Mouse (Mus musculus): ENCODE data around the gene Mettl4. TPM values are rescaled to one million over a fixed set of nuclear protein-coding genes. Genes with fewer than 3 reads are reported as not detected.
A peak's percentile ranks its signal among the peaks of the same experiment; 100 is the strongest.
"Not testable (repeated sequence)": the region's sequence is repeated elsewhere in the genome, so short reads cannot be mapped to it uniquely, and the experiment has no call there.

The Mettl4 gene
- polyA plus RNA-seq (2016; fragmentation: Nextera tagmentation; extraction: Ambion mirVana): 28.3 and 29.0 TPM in 2 replicates

GRCm38 (mm10) chr17:94749466-94750135, at the start of gene Mettl4:
TSS of gene Mettl4 (minus strand) at chr17:94750019.
- Histone ChIP-seq H3K27me3 (ENCODE audit: poor library complexity, severe bottlenecking) (no peaks in the 10 kb centered on the region), H3K4me3 (peak within 1 kb of the TSS; percentile 75), H3K9me3 (no peaks in the 10 kb centered on the region), H3K27ac (peak within 1 kb of the TSS; percentile 90), H3K4me1 (peaks cover 26% of the 10 kb centered on the region), H3K36me3 (replicated peaks) (peaks cover 19% of the 10 kb centered on the region)
- peak; percentile 93 for DNase-seq (ENCODE audit: extremely low spot score, low spot score)
- whole genome bisulfite sequencing: under 1% methylated on average over 56 of the region's 56 CpGs

GRCm38 (mm10) chr17:94778871-94779482, 29.2 kb upstream of the Mettl4 start:
- H3K27ac ChIP-seq: no peak overlapping the region
- peaks cover 27% of the 10 kb centered on the region for H3K36me3 ChIP-seq (replicated peaks)
- H3K4me3 ChIP-seq: no peak overlapping the region
- no peak for DNase-seq (ENCODE audit: extremely low spot score, low spot score)
- H3K9me3 ChIP-seq: no peaks in the 10 kb centered on the region
- WGBS: 93% methylated on average over 2 of the region's 2 CpGs
- H3K4me1 ChIP-seq: no peaks in the 10 kb centered on the region
- no peaks in the 10 kb centered on the region for H3K27me3 ChIP-seq (ENCODE audit: poor library complexity, severe bottlenecking)

- Histone ChIP-seq H3K36me3 (replicated peaks) (peaks cover 95% of the 10 kb centered on the region), H3K9me3 (no peaks in the 10 kb centered on the region), H3K4me1 (no peaks in the 10 kb centered on the region), H3K27me3 (ENCODE audit: poor library complexity, severe bottlenecking) (no peaks in the 10 kb centered on the region), H3K27ac (no peak overlapping the region), H3K4me3 (no peak overlapping the region)
- DNase-seq (ENCODE audit: extremely low spot score, low spot score): no peak
- 92% methylated on average over 2 of the region's 2 CpGs for WGBS
Observed at GRCm38 (mm10) chr17:94768491-94768890, 18.7 kb upstream of the Mettl4 start.

- Histone ChIP-seq H3K4me3 (no peak overlapping the region), H3K27me3 (ENCODE audit: poor library complexity, severe bottlenecking) (no peaks in the 10 kb centered on the region), H3K36me3 (replicated peaks) (peaks cover 95% of the 10 kb centered on the region), H3K9me3 (no peaks in the 10 kb centered on the region), H3K4me1 (no peaks in the 10 kb centered on the region), H3K27ac (no peak overlapping the region)
- no peak for DNase-seq (ENCODE audit: extremely low spot score, low spot score)
- 88% methylated on average over 3 of the region's 3 CpGs for WGBS
Observed at GRCm38 (mm10) chr17:94764711-94765110, 14.9 kb upstream of the Mettl4 start.

GRCm38 (mm10) chr17:94764011-94764410, 14.2 kb upstream of the Mettl4 start:
- no peak for DNase-seq (ENCODE audit: extremely low spot score, low spot score)
- peaks cover 93% of the 10 kb centered on the region for H3K36me3 ChIP-seq (replicated peaks)
- H3K4me3 ChIP-seq: no peak overlapping the region

GRCm38 (mm10) chr17:94762405-94762804, 12.6 kb upstream of the Mettl4 start:
- Histone ChIP-seq H3K4me1 (no peaks in the 10 kb centered on the region), H3K27ac (no peak overlapping the region), H3K36me3 (replicated peaks) (peaks cover 94% of the 10 kb centered on the region), H3K27me3 (ENCODE audit: poor library complexity, severe bottlenecking) (no peaks in the 10 kb centered on the region), H3K9me3 (no peaks in the 10 kb centered on the region), H3K4me3 (no peak overlapping the region)
- DNase-seq (ENCODE audit: extremely low spot score, low spot score): no peak
- WGBS: 96% methylated on average over 3 of the region's 3 CpGs

More at GRCm38 (mm10) chr17:94764011-94764410, 14.2 kb upstream of the Mettl4 start:
- H3K4me1 ChIP-seq: no peaks in the 10 kb centered on the region
- 86% methylated on average over 1 of the region's 1 CpGs for WGBS
- no peak overlapping the region for H3K27ac ChIP-seq
- H3K27me3 ChIP-seq (ENCODE audit: poor library complexity, severe bottlenecking): no peaks in the 10 kb centered on the region
- no peaks in the 10 kb centered on the region for H3K9me3 ChIP-seq

GRCm38 (mm10) chr17:94750136-94750729, 414 bp upstream of the Mettl4 start:
- Histone ChIP-seq H3K36me3 (replicated peaks) (peaks cover 19% of the 10 kb centered on the region), H3K4me1 (peaks cover 26% of the 10 kb centered on the region), H3K27ac (peak overlapping the region; percentile 90), H3K9me3 (no peaks in the 10 kb centered on the region), H3K4me3 (peak overlapping the region; percentile 75), H3K27me3 (ENCODE audit: poor library complexity, severe bottlenecking) (no peaks in the 10 kb centered on the region)
- no peak for DNase-seq (ENCODE audit: extremely low spot score, low spot score)
- 2% methylated on average over 22 of the region's 22 CpGs for WGBS

GRCm38 (mm10) chr17:94738173-94738572, 11.6 kb downstream of the Mettl4 start:
- WGBS: 88% methylated on average over 4 of the region's 4 CpGs
- peaks cover 15% of the 10 kb centered on the region for H3K36me3 ChIP-seq (replicated peaks)

GRCm38 (mm10) chr17:94735885-94736284, 13.9 kb downstream of the Mettl4 start:
- Histone ChIP-seq H3K4me1 (no peaks in the 10 kb centered on the region), H3K27ac (no peak overlapping the region), H3K4me3 (no peak overlapping the region), H3K27me3 (ENCODE audit: poor library complexity, severe bottlenecking) (no peaks in the 10 kb centered on the region), H3K9me3 (no peaks in the 10 kb centered on the region), H3K36me3 (replicated peaks) (peaks cover 18% of the 10 kb centered on the region)
- DNase-seq (ENCODE audit: extremely low spot score, low spot score): no peak

More at GRCm38 (mm10) chr17:94738173-94738572, 11.6 kb downstream of the Mettl4 start:
- no peak for DNase-seq (ENCODE audit: extremely low spot score, low spot score)
- H3K9me3 ChIP-seq: no peaks in the 10 kb centered on the region
- no peaks in the 10 kb centered on the region for H3K27me3 ChIP-seq (ENCODE audit: poor library complexity, severe bottlenecking)
- no peaks in the 10 kb centered on the region for H3K4me1 ChIP-seq
- no peak overlapping the region for H3K27ac ChIP-seq
- no peak overlapping the region for H3K4me3 ChIP-seq

- Histone ChIP-seq H3K4me3 (no peak overlapping the region), H3K9me3 (no peaks in the 10 kb centered on the region), H3K27ac (no peak overlapping the region), H3K27me3 (ENCODE audit: poor library complexity, severe bottlenecking) (no peaks in the 10 kb centered on the region), H3K4me1 (no peaks in the 10 kb centered on the region), H3K36me3 (replicated peaks) (peaks cover 18% of the 10 kb centered on the region)
- WGBS: 75% methylated on average over 4 of the region's 4 CpGs
- DNase-seq (ENCODE audit: extremely low spot score, low spot score): peak; percentile 20
Observed at GRCm38 (mm10) chr17:94735437-94735836, 14.4 kb downstream of the Mettl4 start.

GRCm38 (mm10) chr17:94730416-94730815, 19.4 kb downstream of the Mettl4 start:
- not testable (repeated sequence) for H3K27me3 ChIP-seq (ENCODE audit: poor library complexity, severe bottlenecking); H3K4me1 ChIP-seq; H3K9me3 ChIP-seq; H3K4me3 ChIP-seq; DNase-seq (ENCODE audit: extremely low spot score, low spot score); H3K27ac ChIP-seq
- peaks cover 30% of the 10 kb centered on the region for H3K36me3 ChIP-seq (replicated peaks)
- 41% methylated on average over 2 of the region's 2 CpGs for WGBS

- no peak for DNase-seq (ENCODE audit: extremely low spot score, low spot score)
- Histone ChIP-seq H3K9me3 (no peaks in the 10 kb centered on the region), H3K27ac (no peak overlapping the region), H3K27me3 (ENCODE audit: poor library complexity, severe bottlenecking) (no peaks in the 10 kb centered on the region), H3K4me1 (no peaks in the 10 kb centered on the region), H3K4me3 (no peak overlapping the region), H3K36me3 (replicated peaks) (peaks cover 16% of the 10 kb centered on the region)
- 88% methylated on average over 4 of the region's 4 CpGs for WGBS
Observed at GRCm38 (mm10) chr17:94726750-94727149, 23.1 kb downstream of the Mettl4 start.

Data from forebrain, embryonic 10.5 days (tissue).